Mouse (Mus musculus): ENCODE data around the gene Magi3. TPM values are rescaled to one million over a fixed set of nuclear protein-coding genes. Genes with fewer than 3 reads are reported as not detected.
A peak's percentile ranks its signal among the peaks of the same experiment; 100 is the strongest.

The Magi3 gene
- polyA plus RNA-seq, 1 experiment from 2014 or later, result 6.3 TPM

DNA sequence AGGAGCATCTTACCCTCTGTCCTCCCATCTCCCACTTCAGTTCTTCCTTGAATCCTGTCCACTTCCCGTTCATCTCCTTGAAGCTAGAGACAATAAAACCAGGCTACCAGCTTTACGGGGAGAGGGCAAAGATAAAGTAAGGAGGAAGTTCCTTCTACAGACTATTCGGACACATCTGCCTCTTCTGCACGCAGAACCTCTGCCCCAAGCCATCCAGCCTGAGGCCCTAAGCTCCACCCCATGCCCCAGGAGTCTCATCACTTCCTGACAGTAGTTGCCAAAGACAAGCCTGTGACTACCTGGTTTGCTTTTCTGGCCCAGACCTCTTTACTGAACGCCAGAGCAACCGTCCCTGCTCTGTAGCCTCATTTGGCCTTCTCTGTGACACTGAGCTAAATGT lies 23.8 kb upstream of the Magi3 start:
- Histone ChIP-seq H3K36me3 (ENCODE audit: control insufficient read depth, insufficient read depth, low read length) (no peaks in the 10 kb centered on the region), H3K9me3 (replicated peaks; ENCODE audit: control insufficient read depth, low read length) (no peaks in the 10 kb centered on the region), H3K4me2 (ENCODE audit: low read depth, low read length) (no peak overlapping the region), H3K4me3 (replicated peaks; ENCODE audit: low read length) (no peak overlapping the region), H3K27me3 (ENCODE audit: control insufficient read depth, insufficient read depth, low read length) (no peaks in the 10 kb centered on the region), H3K4me1 (ENCODE audit: control insufficient read depth, insufficient read depth, low read length) (no peaks in the 10 kb centered on the region), H3K27ac (ENCODE audit: low read length) (no peak overlapping the region), H3K9ac (ENCODE audit: low read length) (no peak overlapping the region)
- no peak for ATAC-seq (ENCODE audit: insufficient read depth, low FRiP score)
- WGBS, result 80% methylated on average over 6 of the region's 6 CpGs

DNA sequence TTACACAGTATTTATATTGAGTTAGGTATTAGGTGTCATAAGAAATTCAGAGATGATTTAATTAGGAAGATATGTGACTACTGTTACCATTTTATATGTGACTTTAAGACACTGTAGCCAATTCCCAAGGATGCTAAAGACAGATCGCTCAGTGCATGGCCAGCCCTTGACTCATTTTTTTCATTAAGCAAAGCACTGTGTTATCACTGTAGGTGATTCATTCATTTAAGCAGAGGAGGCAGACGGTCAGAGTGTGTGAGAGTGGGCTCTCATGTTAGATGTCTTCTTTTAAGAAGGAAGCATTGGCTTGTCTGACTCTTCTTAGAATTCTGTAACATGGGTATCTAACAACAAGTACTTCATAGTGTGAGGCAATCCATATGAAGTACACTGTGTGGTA lies 19.6 kb upstream of the Magi3 start:
- Histone ChIP-seq H3K9me3 (replicated peaks; ENCODE audit: control insufficient read depth, low read length) (no peaks in the 10 kb centered on the region), H3K27ac (ENCODE audit: low read length) (no peak overlapping the region), H3K36me3 (ENCODE audit: control insufficient read depth, insufficient read depth, low read length) (no peaks in the 10 kb centered on the region), H3K27me3 (ENCODE audit: control insufficient read depth, insufficient read depth, low read length) (no peaks in the 10 kb centered on the region), H3K4me2 (ENCODE audit: low read depth, low read length) (no peak overlapping the region), H3K4me3 (replicated peaks; ENCODE audit: low read length) (no peak overlapping the region), H3K4me1 (ENCODE audit: control insufficient read depth, insufficient read depth, low read length) (0 out of 2 replicates have a peak, but pooled peaks cover 2% of the 10 kb centered on the region), H3K9ac (ENCODE audit: low read length) (no peak overlapping the region)
- ATAC-seq (ENCODE audit: insufficient read depth, low FRiP score), result no peak
- WGBS, result 88% methylated on average over 2 of the region's 2 CpGs

DNA sequence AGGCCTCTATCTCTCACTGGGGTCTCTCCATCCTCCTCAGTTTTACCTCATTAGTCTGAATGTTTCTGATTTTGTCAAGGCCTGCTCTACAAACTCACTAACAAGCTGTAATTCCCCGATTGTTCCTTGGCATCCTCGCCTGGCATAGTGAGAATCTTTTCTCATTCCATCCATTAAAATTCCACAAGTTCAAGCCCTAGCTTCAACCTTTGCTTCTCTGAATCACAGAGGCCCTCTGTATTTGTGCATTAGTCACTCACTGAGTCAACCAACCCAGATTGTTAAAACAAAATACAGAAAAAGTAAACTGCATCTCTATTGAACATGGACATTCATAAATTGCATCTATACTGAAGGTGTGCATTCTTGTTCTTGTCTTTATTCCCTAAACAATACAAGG lies 19.2 kb upstream of the Magi3 start:
- 68% methylated on average over 2 of the region's 2 CpGs for WGBS
- no peaks in the 10 kb centered on the region for H3K36me3 ChIP-seq (ENCODE audit: control insufficient read depth, insufficient read depth, low read length)
- no peak overlapping the region for H3K4me3 ChIP-seq (replicated peaks; ENCODE audit: low read length)
- 0 out of 2 replicates have a peak, but pooled peaks cover 2% of the 10 kb centered on the region for H3K4me1 ChIP-seq (ENCODE audit: control insufficient read depth, insufficient read depth, low read length)
- no peak overlapping the region for H3K4me2 ChIP-seq (ENCODE audit: low read depth, low read length)
- no peaks in the 10 kb centered on the region for H3K9me3 ChIP-seq (replicated peaks; ENCODE audit: control insufficient read depth, low read length)
- H3K27ac ChIP-seq (ENCODE audit: low read length), result no peak overlapping the region
- ATAC-seq (ENCODE audit: insufficient read depth, low FRiP score), result no peak
- no peaks in the 10 kb centered on the region for H3K27me3 ChIP-seq (ENCODE audit: control insufficient read depth, insufficient read depth, low read length)
- no peak overlapping the region for H3K9ac ChIP-seq (ENCODE audit: low read length)

DNA sequence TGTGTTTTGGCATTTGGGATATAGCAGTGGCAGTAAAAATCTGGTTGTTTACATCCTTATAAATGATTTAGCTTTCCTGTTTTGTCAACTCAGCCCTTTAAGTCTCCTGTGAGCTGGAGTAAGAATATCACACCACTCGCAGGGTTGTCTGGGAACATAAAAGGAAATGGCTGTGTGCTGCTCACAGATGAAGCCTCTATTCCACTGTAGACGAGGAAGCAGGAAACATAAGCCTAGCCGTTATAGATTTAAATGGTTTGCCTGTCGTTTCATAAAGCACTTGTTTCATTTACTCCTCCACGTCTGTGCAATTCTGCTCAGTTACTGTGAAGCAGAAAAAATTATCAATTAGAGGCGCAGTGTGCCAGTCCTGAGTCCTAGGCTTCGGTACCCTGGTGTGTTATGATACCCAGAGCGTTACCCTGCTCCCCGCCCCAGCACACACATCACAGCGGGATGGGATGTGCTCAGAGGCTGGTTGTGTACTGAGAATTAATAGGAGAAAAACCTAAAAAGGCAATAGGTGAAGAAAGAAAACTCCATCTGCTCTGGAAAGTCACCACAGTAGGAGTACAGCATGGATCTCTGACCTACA lies 17.8 kb upstream of the Magi3 start:
- no peak overlapping the region for H3K4me3 ChIP-seq (replicated peaks; ENCODE audit: low read length)
- H3K36me3 ChIP-seq (ENCODE audit: control insufficient read depth, insufficient read depth, low read length), result no peaks in the 10 kb centered on the region
- H3K27ac ChIP-seq (ENCODE audit: low read length), result no peak overlapping the region
- no peaks in the 10 kb centered on the region for H3K27me3 ChIP-seq (ENCODE audit: control insufficient read depth, insufficient read depth, low read length)
- 0 out of 2 replicates have a peak, but pooled peaks cover 2% of the 10 kb centered on the region for H3K4me1 ChIP-seq (ENCODE audit: control insufficient read depth, insufficient read depth, low read length)
- H3K9ac ChIP-seq (ENCODE audit: low read length), result no peak overlapping the region
- no peak for ATAC-seq (ENCODE audit: insufficient read depth, low FRiP score)
- 57% methylated on average over 10 of the region's 10 CpGs for WGBS
- no peaks in the 10 kb centered on the region for H3K9me3 ChIP-seq (replicated peaks; ENCODE audit: control insufficient read depth, low read length)
- no peak overlapping the region for H3K4me2 ChIP-seq (ENCODE audit: low read depth, low read length)

DNA sequence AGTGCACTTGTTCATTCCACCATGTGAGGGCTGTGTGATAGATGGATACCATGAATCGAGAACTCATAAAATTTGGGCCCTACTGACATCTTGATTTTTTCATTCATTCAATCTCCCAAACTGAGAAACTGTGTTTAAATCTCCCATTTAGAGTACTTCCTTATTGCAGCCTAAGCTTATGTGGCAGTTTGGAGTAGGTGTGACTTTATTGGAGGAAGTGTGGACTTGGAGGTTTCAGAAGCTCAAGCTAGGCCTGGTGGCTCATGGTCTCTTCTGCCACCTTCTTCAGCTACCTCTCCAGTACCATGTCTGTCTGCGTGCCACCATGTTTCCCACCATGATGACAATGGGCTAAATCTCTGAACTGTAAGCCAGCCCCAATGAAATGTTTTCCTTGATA lies 15.9 kb upstream of the Magi3 start:
- Histone ChIP-seq H3K36me3 (ENCODE audit: control insufficient read depth, insufficient read depth, low read length) (no peaks in the 10 kb centered on the region), H3K27me3 (ENCODE audit: control insufficient read depth, insufficient read depth, low read length) (no peaks in the 10 kb centered on the region)
- WGBS, result 95% methylated on average over 2 of the region's 2 CpGs

DNA sequence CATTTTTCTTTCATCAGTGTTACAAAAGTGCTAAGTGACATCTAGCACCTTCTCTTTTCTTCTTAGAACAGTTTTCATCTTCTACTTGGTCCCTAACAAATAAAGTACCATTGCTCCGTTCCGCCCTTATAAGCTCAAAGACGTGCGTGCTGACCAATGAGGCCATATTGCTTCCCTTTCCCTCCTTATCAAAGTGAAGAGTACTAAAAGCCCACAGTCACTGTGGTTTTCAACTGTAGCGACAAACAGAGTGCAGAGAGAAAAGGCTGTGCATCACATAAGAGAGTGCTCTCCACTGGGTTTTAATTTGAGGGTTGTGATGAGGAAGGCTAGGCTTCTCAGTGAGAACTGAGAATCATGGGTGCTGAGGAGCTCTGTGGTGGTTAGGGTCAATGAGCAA lies 14.9 kb upstream of the Magi3 start:
- WGBS, result 92% methylated on average over 5 of the region's 5 CpGs
- Histone ChIP-seq H3K9me3 (replicated peaks; ENCODE audit: control insufficient read depth, low read length) (no peaks in the 10 kb centered on the region), H3K4me2 (ENCODE audit: low read depth, low read length) (no peak overlapping the region), H3K27me3 (ENCODE audit: control insufficient read depth, insufficient read depth, low read length) (no peaks in the 10 kb centered on the region), H3K4me1 (ENCODE audit: control insufficient read depth, insufficient read depth, low read length) (0 out of 2 replicates have a peak, but pooled peaks cover 2% of the 10 kb centered on the region), H3K4me3 (replicated peaks; ENCODE audit: low read length) (no peak overlapping the region), H3K27ac (ENCODE audit: low read length) (no peak overlapping the region), H3K9ac (ENCODE audit: low read length) (no peak overlapping the region), H3K36me3 (ENCODE audit: control insufficient read depth, insufficient read depth, low read length) (no peaks in the 10 kb centered on the region)
- no peak for ATAC-seq (ENCODE audit: insufficient read depth, low FRiP score)

More for the DNA sequence above, 15.9 kb upstream of the Magi3 start:
- Histone ChIP-seq H3K4me2 (ENCODE audit: low read depth, low read length) (no peak overlapping the region), H3K4me3 (replicated peaks; ENCODE audit: low read length) (no peak overlapping the region), H3K9me3 (replicated peaks; ENCODE audit: control insufficient read depth, low read length) (no peaks in the 10 kb centered on the region), H3K9ac (ENCODE audit: low read length) (no peak overlapping the region), H3K4me1 (ENCODE audit: control insufficient read depth, insufficient read depth, low read length) (0 out of 2 replicates have a peak, but pooled peaks cover 2% of the 10 kb centered on the region), H3K27ac (ENCODE audit: low read length) (no peak overlapping the region)
- ATAC-seq (ENCODE audit: insufficient read depth, low FRiP score), result no peak

DNA sequence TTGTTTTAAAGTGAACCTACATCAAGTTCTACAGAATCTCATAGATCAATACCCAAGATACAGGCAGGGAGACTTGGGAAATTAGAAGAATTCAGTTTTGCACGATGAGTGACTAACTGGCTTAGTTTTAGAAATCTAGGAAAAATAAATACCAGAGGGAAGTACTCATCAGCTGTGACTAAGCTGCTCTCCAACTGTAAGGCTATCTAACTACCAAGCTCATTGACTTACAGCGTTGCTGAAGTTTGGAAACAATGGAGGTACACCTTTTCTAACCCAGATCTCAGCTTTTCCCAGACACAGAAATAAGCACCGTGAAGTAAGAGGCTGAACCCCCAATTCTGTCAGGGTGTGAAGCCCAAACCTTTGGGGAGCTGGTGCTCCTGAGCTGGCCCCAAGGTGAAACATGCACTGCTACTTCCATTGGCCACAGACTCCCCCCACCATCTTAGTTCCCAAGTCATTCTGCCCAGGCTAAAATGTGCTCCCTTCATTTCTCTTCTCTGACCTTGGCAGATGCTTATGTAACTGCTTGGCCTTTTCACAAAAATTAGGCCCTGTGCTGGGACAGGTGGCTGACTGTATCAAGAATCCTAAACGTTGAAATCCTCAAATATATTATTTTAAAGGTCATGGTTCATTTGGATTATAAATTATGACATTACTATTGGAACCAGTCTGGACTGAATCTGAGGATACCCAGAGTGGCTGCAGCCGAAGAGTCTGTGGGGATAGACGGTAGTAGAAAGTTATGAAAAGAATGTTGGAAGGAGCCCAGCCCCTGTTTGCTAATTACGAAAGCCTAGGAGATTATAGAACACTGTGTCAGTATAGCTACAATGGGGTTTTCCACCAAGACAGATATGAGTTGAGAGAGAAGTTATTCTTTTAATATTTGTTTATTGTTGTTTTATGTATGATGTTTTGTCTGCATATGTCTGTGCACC lies 13.5 kb upstream of the Magi3 start:
- ATAC-seq (ENCODE audit: insufficient read depth, low FRiP score), result no peak
- Histone ChIP-seq H3K27ac (ENCODE audit: low read length) (no peak overlapping the region), H3K9ac (ENCODE audit: low read length) (no peak overlapping the region), H3K4me3 (replicated peaks; ENCODE audit: low read length) (no peak overlapping the region), H3K36me3 (ENCODE audit: control insufficient read depth, insufficient read depth, low read length) (no peaks in the 10 kb centered on the region), H3K4me1 (ENCODE audit: control insufficient read depth, insufficient read depth, low read length) (0 out of 2 replicates have a peak, but pooled peaks cover 2% of the 10 kb centered on the region), H3K27me3 (ENCODE audit: control insufficient read depth, insufficient read depth, low read length) (no peaks in the 10 kb centered on the region), H3K4me2 (ENCODE audit: low read depth, low read length) (no peak overlapping the region), H3K9me3 (replicated peaks; ENCODE audit: control insufficient read depth, low read length) (no peaks in the 10 kb centered on the region)
- 46% methylated on average over 7 of the region's 7 CpGs for WGBS

DNA sequence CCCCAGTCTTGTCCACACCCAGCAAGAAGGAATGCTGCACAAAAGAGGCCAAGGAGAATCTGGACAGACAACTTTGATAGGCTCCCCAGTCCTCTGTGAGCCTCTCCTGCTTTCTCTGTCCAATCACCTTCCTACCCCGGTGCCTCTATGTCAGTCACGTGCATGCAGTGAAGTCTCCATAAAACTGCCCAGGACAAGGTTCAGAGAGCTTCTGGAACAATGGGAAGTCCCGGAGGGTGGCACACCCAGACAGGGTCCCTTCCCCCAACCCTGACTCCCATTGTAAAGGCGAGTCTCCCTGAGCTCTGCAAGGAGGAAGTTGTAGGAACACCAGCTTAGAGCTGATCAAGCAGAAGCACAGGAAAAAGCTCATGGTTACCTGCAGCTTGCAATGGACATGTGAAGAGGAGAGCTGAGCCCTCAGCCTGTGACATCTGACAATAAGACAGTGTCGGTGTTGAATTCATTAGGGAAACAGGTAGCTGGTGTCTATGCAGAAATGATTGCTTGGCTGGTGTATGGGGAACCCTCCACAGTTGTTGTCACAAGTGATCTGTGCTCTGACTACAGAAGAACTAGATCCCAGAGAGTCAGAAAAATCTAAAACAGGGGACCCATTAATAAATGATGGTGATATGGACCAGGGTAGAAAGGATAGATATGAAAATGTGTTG lies 7.4 kb upstream of the Magi3 start:
- WGBS, result 35% methylated on average over 5 of the region's 5 CpGs
- Histone ChIP-seq H3K9me3 (replicated peaks; ENCODE audit: control insufficient read depth, low read length) (no peaks in the 10 kb centered on the region), H3K4me2 (ENCODE audit: low read depth, low read length) (peak overlapping the region; percentile 12; the same call in 1 of the 2 replicates), H3K27me3 (ENCODE audit: control insufficient read depth, insufficient read depth, low read length) (no peaks in the 10 kb centered on the region), H3K9ac (ENCODE audit: low read length) (no peak overlapping the region), H3K4me3 (replicated peaks; ENCODE audit: low read length) (no peak overlapping the region), H3K27ac (ENCODE audit: low read length) (peak overlapping the region; percentile 64), H3K4me1 (ENCODE audit: control insufficient read depth, insufficient read depth, low read length) (peaks cover 6% of the 10 kb centered on the region), H3K36me3 (ENCODE audit: control insufficient read depth, insufficient read depth, low read length) (no peaks in the 10 kb centered on the region)
- ATAC-seq (ENCODE audit: insufficient read depth, low FRiP score), result peak; percentile 89

DNA sequence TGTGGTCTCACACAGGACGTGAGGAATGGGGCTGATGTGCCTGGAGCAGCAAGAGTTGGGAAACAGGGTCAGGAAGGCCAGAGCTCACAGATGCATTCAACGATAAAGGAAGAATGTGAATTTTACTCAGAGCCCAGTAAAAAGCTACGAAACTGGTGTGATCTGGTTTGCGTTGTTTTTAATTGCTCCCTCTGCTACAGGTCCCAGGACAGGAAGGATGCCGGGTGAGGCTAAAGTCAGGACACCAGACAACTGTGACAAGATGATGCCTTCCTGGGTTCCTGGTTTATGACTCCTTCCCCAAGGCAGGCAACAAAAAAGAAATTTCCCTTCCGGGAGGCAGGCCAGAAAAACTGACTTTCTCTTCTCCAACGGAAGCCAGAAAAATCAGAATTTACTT lies 6.6 kb upstream of the Magi3 start:
- ATAC-seq (ENCODE audit: insufficient read depth, low FRiP score), result no peak
- Histone ChIP-seq H3K4me2 (ENCODE audit: low read depth, low read length) (no peak overlapping the region), H3K27me3 (ENCODE audit: control insufficient read depth, insufficient read depth, low read length) (no peaks in the 10 kb centered on the region), H3K4me1 (ENCODE audit: control insufficient read depth, insufficient read depth, low read length) (peaks cover 7% of the 10 kb centered on the region), H3K27ac (ENCODE audit: low read length) (no peak overlapping the region), H3K9me3 (replicated peaks; ENCODE audit: control insufficient read depth, low read length) (no peaks in the 10 kb centered on the region), H3K9ac (ENCODE audit: low read length) (no peak overlapping the region), H3K36me3 (ENCODE audit: control insufficient read depth, insufficient read depth, low read length) (no peaks in the 10 kb centered on the region), H3K4me3 (replicated peaks; ENCODE audit: low read length) (no peak overlapping the region)
- WGBS, result 35% methylated on average over 7 of the region's 7 CpGs
